Mouse (Mus musculus) left cerebral cortex, adult 18-20 months (tissue): ENCODE measurements around the gene Krtap2-4. TPM values are rescaled to one million over a fixed set of nuclear protein-coding genes. Genes with fewer than 3 reads are reported as not detected.

ENCODE experiments used
- DNase-seq, 2 experiments: peaks; one replicate each; pipeline ENCODE4 v3.0.0; 2021 to 2022; ENCODE audit warnings: low spot score in 2 of 2, mixed read lengths in 1 of 2
- total RNA-seq, 2 experiments: library from RNA; stranded (reverse); gene quantifications; 2 replicates each; pipeline ENCODE4 v1.2.3; 2021

Krtap2-4 gene
- total RNA-seq, 2 experiments from 2014 or later = not detected

DNA sequence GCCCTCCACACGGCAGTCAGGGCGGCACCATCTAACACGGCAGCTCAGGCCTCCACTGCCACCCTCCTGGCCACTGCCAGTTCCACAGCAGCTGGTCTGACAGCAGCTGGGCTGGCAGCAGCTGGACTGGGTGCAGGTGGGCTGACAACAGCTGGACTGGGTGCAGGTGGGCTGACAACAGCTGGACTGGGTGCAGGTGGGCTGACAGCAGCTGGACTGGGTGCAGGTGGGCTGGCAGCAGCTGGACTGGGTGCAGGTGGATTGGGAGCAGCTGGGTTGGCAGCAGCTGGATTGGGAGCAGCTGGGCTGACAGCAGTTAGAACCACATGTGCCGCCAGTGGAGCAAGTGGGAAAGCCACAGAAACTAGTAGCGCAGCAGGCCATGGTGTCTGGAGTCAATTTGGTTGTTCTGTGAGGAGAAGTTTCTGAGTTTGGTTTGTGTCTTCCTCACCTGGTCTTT is 31.4 kb downstream of the Krtap2-4 start, which contains the start of gene Krtap1-4:
Gene Krtap1-4, minus strand, starts transcription at position 410 of the 460 bp plus-strand sequence.
- DNase-seq = no peak

GRCm38 (mm10) chr11:99581564-99581963 is 33.1 kb downstream of the Krtap2-4 start:
- DNase-seq = no peak

GRCm38 (mm10) chr11:99581051-99581450 is 33.6 kb downstream of the Krtap2-4 start:
- DNase-seq = no peak

GRCm38 (mm10) chr11:99580636-99581035 is 34.0 kb downstream of the Krtap2-4 start, which contains the start of gene Krtap1-5:
TSS of gene Krtap1-5 (minus strand) at chr11:99581016.
- DNase-seq = no peak

- DNase-seq = peak; percentile 49 to 68
Measured at GRCm38 (mm10) chr11:99574106-99574505, 40.5 kb downstream of the Krtap2-4 start.

- peak in 1 of 2 experiments; percentile 31 for DNase-seq
Measured at GRCm38 (mm10) chr11:99573164-99573563, 41.5 kb downstream of the Krtap2-4 start.

DNA sequence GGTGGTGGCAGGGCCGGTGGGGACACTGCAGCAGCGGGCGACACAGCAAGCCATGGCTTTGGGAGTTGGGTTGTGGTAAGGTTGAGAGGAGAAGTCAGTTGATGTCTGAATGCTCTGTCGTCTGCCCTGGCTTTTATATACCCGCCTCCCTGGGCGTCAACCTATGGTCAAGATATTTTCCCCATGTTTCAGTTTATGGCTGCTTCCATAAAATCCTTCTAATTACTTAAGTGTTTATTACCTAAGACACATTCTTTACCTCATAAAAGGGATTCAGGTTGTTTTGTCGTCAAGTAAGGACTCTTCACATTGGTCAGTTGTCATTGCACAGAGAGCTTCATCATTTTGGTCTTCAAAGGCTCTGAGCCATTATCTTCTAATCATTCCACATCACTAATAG is 48.1 kb downstream of the Krtap2-4 start, which contains the start of gene Krtap3-1:
Gene Krtap3-1, minus strand, starts transcription at position 101 of the 400 bp plus-strand sequence.
- DNase-seq = no peak

Other genes starting within 250 kb of the Krtap2-4 start
- gene Krt28, start 239.9 kb downstream of the Krtap2-4 start, total RNA-seq = not detected
- gene Krt10, start 225.5 kb downstream of the Krtap2-4 start, total RNA-seq = 10 to 100 TPM; 11.0 to 12.5 TPM
- gene Krt12, start 192.6 kb downstream of the Krtap2-4 start, total RNA-seq = 10 to 100 TPM; 10.8 to 12.0 TPM
- not detected for gene Krt20, start 176.7 kb downstream of the Krtap2-4 start, total RNA-seq
- gene Krt23, start 121.7 kb downstream of the Krtap2-4 start, total RNA-seq = not detected
- not detected for gene Krt39, start 93.5 kb downstream of the Krtap2-4 start, total RNA-seq
- gene Krt40, start 71.7 kb downstream of the Krtap2-4 start, total RNA-seq = not detected
- not detected for gene Krtap3-3, start 64.0 kb downstream of the Krtap2-4 start, total RNA-seq
- not detected for gene Krtap3-2, start 58.0 kb downstream of the Krtap2-4 start, total RNA-seq
- not detected for gene Gm11939, start 55.4 kb downstream of the Krtap2-4 start, total RNA-seq
- gene Krtap3-1, start 48.2 kb downstream of the Krtap2-4 start, total RNA-seq = not detected
- not detected for gene Krtap1-5, start 33.8 kb downstream of the Krtap2-4 start, total RNA-seq
- gene Krtap1-4, start 31.2 kb downstream of the Krtap2-4 start, total RNA-seq = not detected
- gene Krtap1-3, start 23.5 kb downstream of the Krtap2-4 start, total RNA-seq = not detected
- not detected for gene Krtap9-3, start 16.7 kb downstream of the Krtap2-4 start, total RNA-seq
- gene Gm11938, start 11.5 kb downstream of the Krtap2-4 start, total RNA-seq = not detected
- not detected for gene Gm11937, start 4.7 kb downstream of the Krtap2-4 start, total RNA-seq
- gene Gm11562, start 5.6 kb upstream of the Krtap2-4 start, total RNA-seq = not detected
- not detected for gene Krtap4-1, start 13.4 kb upstream of the Krtap2-4 start, total RNA-seq
- gene Krtap4-2, start 20.2 kb upstream of the Krtap2-4 start, total RNA-seq = not detected
- gene Krtap4-7, start 29.2 kb upstream of the Krtap2-4 start, total RNA-seq = not detected
- not detected for gene Gm11555, start 35.4 kb upstream of the Krtap2-4 start, total RNA-seq
- not detected for gene Gm11563, start 44.1 kb upstream of the Krtap2-4 start, total RNA-seq
- gene Krtap4-6, start 51.1 kb upstream of the Krtap2-4 start, total RNA-seq = not detected
- gene Gm14190, start 75.9 kb upstream of the Krtap2-4 start, total RNA-seq = not detected
- gene Gm14180, start 119.4 kb upstream of the Krtap2-4 start, total RNA-seq = not detected
- gene Gm11595, start 158.1 kb upstream of the Krtap2-4 start, total RNA-seq = not detected
- not detected for gene Krtap4-8, start 165.9 kb upstream of the Krtap2-4 start, total RNA-seq
- gene Krtap4-9, start 170.4 kb upstream of the Krtap2-4 start, total RNA-seq = not detected
- not detected for gene Gm11596, start 178.6 kb upstream of the Krtap2-4 start, total RNA-seq
- not detected for gene Gm11569, start 184.1 kb upstream of the Krtap2-4 start, total RNA-seq
- gene Gm11554, start 189.6 kb upstream of the Krtap2-4 start, total RNA-seq = not detected
- not detected for gene Krtap4-13, start 195.0 kb upstream of the Krtap2-4 start, total RNA-seq
- gene Gm11564, start 200.8 kb upstream of the Krtap2-4 start, total RNA-seq = not detected
- gene 2300003K06Rik, start 223.2 kb upstream of the Krtap2-4 start, total RNA-seq = not detected
- gene Krtap4-16, start 236.8 kb upstream of the Krtap2-4 start, total RNA-seq = not detected
- not detected for gene Gm11568, start 243.1 kb upstream of the Krtap2-4 start, total RNA-seq
- gene Gm11559, start 249.6 kb upstream of the Krtap2-4 start, total RNA-seq = not detected